Mouse (Mus musculus) hindbrain, postnatal 0 days (tissue): ENCODE data around the gene Stat2. TPM values are rescaled to one million over a fixed set of nuclear protein-coding genes. Genes with fewer than 3 reads are reported as not detected.

Experiments used
- ATAC-seq: fragments of 200-750 bp; cut with Nextera tagmentation; 2 replicates; pipeline ENCODE4 v1.8.0; 2017; ENCODE audit warnings: mild to moderate bottlenecking, moderate TSS enrichment, moderate library complexity
- DNase-seq: peaks from one replicate; pipeline ENCODE4 v3.0.0-alpha.2; 2015; ENCODE audit warnings: low spot score
- H3K27ac ChIP-seq: fragments of 300-500 bp; sonication (generic); 2 replicates; pipeline ENCODE4 v1.5.1; 2014; ENCODE audit warnings: mild to moderate bottlenecking
- H3K27me3 ChIP-seq: fragments of 300-500 bp; sonication (generic); 2 replicates; pipeline ENCODE4 v1.6.1; 2014; ENCODE audit warnings: low read length, mixed read lengths; ENCODE audit not compliant: insufficient read depth
- H3K36me3 ChIP-seq: fragments of 300-500 bp; sonication (generic); 2 replicates; pipeline ENCODE4 v1.6.1; 2014; ENCODE audit warnings: low read length, mixed read lengths; ENCODE audit not compliant: insufficient read depth
- H3K4me1 ChIP-seq: fragments of 300-500 bp; sonication (generic); 2 replicates; pipeline ENCODE4 v1.6.1; 2014; ENCODE audit warnings: antibody characterized with exemption, low read length, mixed read lengths; ENCODE audit not compliant: insufficient read depth
- H3K4me2 ChIP-seq: fragments of 300-500 bp; sonication (generic); 2 replicates; pipeline ENCODE4 v1.6.1; 2014; ENCODE audit warnings: low read depth, mild to moderate bottlenecking, low read length, moderate library complexity, mixed read lengths
- H3K4me3 ChIP-seq: fragments of 300-500 bp; sonication (generic); 2 replicates; pipeline ENCODE4 v1.5.1; 2014; ENCODE audit warnings: low read length
- H3K9ac ChIP-seq: fragments of 300-500 bp; sonication (generic); replicated peaks from 2 replicates; pipeline ENCODE4 v1.6.1; 2014; ENCODE audit warnings: mild to moderate bottlenecking, low read length, moderate library complexity, mixed read lengths
- H3K9me3 ChIP-seq: fragments of 300-500 bp; sonication (generic); 2 replicates; pipeline ENCODE4 v1.6.1; 2016; ENCODE audit warnings: low read length, mixed read lengths
- CTCF ChIP-seq: IDR thresholded peaks from 2 replicates; pipeline ENCODE4 v1.5.1; 2016; ENCODE audit warnings: antibody characterized with exemption, control low read depth, low read depth
- WGBS: fragments of 180-500 bp; shearing (Covaris S2); extraction: QIAGEN DNeasy Blood & Tissue Kit; methylation state at CpG from one replicate; pipeline ENCODE4 v1.1.7; 2014; 5-methylcytosine and 5-hydroxymethylcytosine counted together
- polyA plus RNA-seq: library from polyadenylated mRNA; unstranded; fragments of >200 nt; fragmentation: Nextera tagmentation; extraction: Ambion mirVana; gene quantifications from 2 replicates; pipeline ENCODE4 v1.2.1, GENCODE M21; 2015
- total RNA-seq: library from RNA; depleted of rRNA; stranded (reverse); fragments of >200 nt; gene quantifications from 2 replicates; pipeline ENCODE4 v1.2.3, GENCODE M21; 2014; rRNA removed

Gene Stat2
- total and polyA plus RNA-seq, 2 experiments from 2014 or later, result 8.5 to 9.7 TPM

- Histone ChIP-seq H3K27ac (peak within 1 kb of the TSS; percentile 95), H3K4me1 (peaks cover 10% of the 10 kb centered on the region; the same call in 1 of the 2 replicates), H3K4me3 (peak within 1 kb of the TSS; percentile 97), H3K9ac (peak within 1 kb of the TSS; percentile 87), H3K9me3 (no peaks in the 10 kb centered on the region), H3K27me3 (no peaks in the 10 kb centered on the region), H3K4me2 (peak within 1 kb of the TSS; percentile 92), H3K36me3 (no peaks in the 10 kb centered on the region)
- DNase-seq, result peak; percentile 98
- ATAC-seq, result peak; percentile 99
- TF ChIP-seq CTCF, result no peak
- WGBS, result 1% methylated on average over 61 of the region's 61 CpGs
Observed at GRCm38 (mm10) chr10:128337306-128338181, 67.2 kb downstream of the Stat2 start, which contains the start of gene Cs. Gene Cs, plus strand, starts transcription at chr10:128337734.

GRCm38 (mm10) chr10:128338415-128338814, 68.1 kb downstream of the Stat2 start:
- Histone ChIP-seq H3K27ac (peak overlapping the region; percentile 95), H3K36me3 (no peaks in the 10 kb centered on the region), H3K9ac (peak overlapping the region; percentile 87), H3K9me3 (no peaks in the 10 kb centered on the region), H3K4me2 (peak overlapping the region; percentile 92), H3K4me3 (peak overlapping the region; percentile 97), H3K27me3 (no peaks in the 10 kb centered on the region), H3K4me1 (peaks cover 10% of the 10 kb centered on the region; the same call in 1 of the 2 replicates)
- TF ChIP-seq CTCF, result no peak
- DNase-seq (no peak), ATAC-seq (no peak)
- 20% methylated on average over 5 of the region's 5 CpGs for WGBS

GRCm38 (mm10) chr10:128338948-128339347, 68.6 kb downstream of the Stat2 start:
- peak overlapping the region; percentile 97; the same call in 1 of the 2 replicates for H3K4me3 ChIP-seq
- no peaks in the 10 kb centered on the region for H3K27me3 ChIP-seq
- 52% methylated on average over 2 of the region's 2 CpGs for WGBS
- peaks cover 10% of the 10 kb centered on the region; the same call in 1 of the 2 replicates for H3K4me1 ChIP-seq
- no peak for TF ChIP-seq CTCF
- ATAC-seq (no peak), DNase-seq (no peak)
- H3K9me3 ChIP-seq, result no peaks in the 10 kb centered on the region
- H3K36me3 ChIP-seq, result no peaks in the 10 kb centered on the region
- no peak overlapping the region for H3K27ac ChIP-seq
- peak overlapping the region; percentile 92 for H3K4me2 ChIP-seq
- peak overlapping the region; percentile 87; the same call in 1 of the 2 replicates for H3K9ac ChIP-seq

GRCm38 (mm10) chr10:128340257-128340656, 69.9 kb downstream of the Stat2 start:
- 82% methylated on average over 2 of the region's 2 CpGs for WGBS
- Histone ChIP-seq H3K27me3 (no peaks in the 10 kb centered on the region), H3K4me2 (no peak overlapping the region), H3K9me3 (no peaks in the 10 kb centered on the region), H3K27ac (no peak overlapping the region), H3K36me3 (no peaks in the 10 kb centered on the region), H3K9ac (no peak overlapping the region), H3K4me3 (no peak overlapping the region), H3K4me1 (peaks cover 14% of the 10 kb centered on the region)
- ATAC-seq (no peak), DNase-seq (no peak)
- TF ChIP-seq CTCF, result peak; percentile 24; the same call in 1 of the 2 replicates

Other genes with a start within 250 kb of the Stat2 start
- gene Naca, start 235.0 kb upstream of the Stat2 start, total RNA-seq, result 295 and 315 TPM in 2 replicates
- 450 and 463 TPM in 2 replicates for gene Naca, start 235.0 kb upstream of the Stat2 start, polyA plus RNA-seq
- gene Ptges3, start 211.6 kb upstream of the Stat2 start, total RNA-seq, result 81.6 and 87.7 TPM in 2 replicates
- 417 and 428 TPM in 2 replicates for gene Ptges3, start 211.6 kb upstream of the Stat2 start, polyA plus RNA-seq
- gene Atp5b, start 187.3 kb upstream of the Stat2 start, total RNA-seq, result 6,623 and 6,768 TPM in 2 replicates
- gene Atp5b, start 187.3 kb upstream of the Stat2 start, polyA plus RNA-seq, result 2,401 and 2,438 TPM in 2 replicates
- 14.3 and 15.0 TPM in 2 replicates for gene Baz2a, start 179.0 kb upstream of the Stat2 start, total RNA-seq
- 10.2 and 10.6 TPM in 2 replicates for gene Baz2a, start 179.0 kb upstream of the Stat2 start, polyA plus RNA-seq
- 11.7 and 13.2 TPM in 2 replicates for gene Rbms2, start 90.3 kb upstream of the Stat2 start, total RNA-seq
- 7.3 and 8.9 TPM in 2 replicates for gene Rbms2, start 90.3 kb upstream of the Stat2 start, polyA plus RNA-seq
- gene Gls2, start 76.1 kb upstream of the Stat2 start, total RNA-seq, result 1.9 and 6.4 TPM in 2 replicates
- gene Gls2, start 76.1 kb upstream of the Stat2 start, polyA plus RNA-seq, result 1.7 and 2.4 TPM in 2 replicates
- gene Spryd4, start 58.8 kb upstream of the Stat2 start, total RNA-seq, result 25.8 and 29.6 TPM in 2 replicates
- 22.3 and 24.5 TPM in 2 replicates for gene Spryd4, start 58.8 kb upstream of the Stat2 start, polyA plus RNA-seq
- 0.21 and 0.25 TPM in 2 replicates for gene Mip, start 44.7 kb upstream of the Stat2 start, total RNA-seq
- gene Mip, start 44.7 kb upstream of the Stat2 start, polyA plus RNA-seq, result not detected in 2 replicates
- gene Timeless, start 38.5 kb upstream of the Stat2 start, total RNA-seq, result 13.0 and 15.6 TPM in 2 replicates
- gene Timeless, start 38.5 kb upstream of the Stat2 start, polyA plus RNA-seq, result 15.2 and 17.0 TPM in 2 replicates
- gene Apon, start 16.5 kb upstream of the Stat2 start, total RNA-seq, result not detected in 2 replicates
- gene Apon, start 16.5 kb upstream of the Stat2 start, polyA plus RNA-seq, result not detected in 2 replicates
- 0.50 TPM in 1 of 2 replicates, not detected in the other for gene Apof, start 1.9 kb upstream of the Stat2 start, total RNA-seq
- gene Apof, start 1.9 kb upstream of the Stat2 start, polyA plus RNA-seq, result 0.23 and 0.41 TPM in 2 replicates
- gene Il23a, start 28.2 kb downstream of the Stat2 start, total RNA-seq, result 0.50 TPM in 1 of 2 replicates, not detected in the other
- 0.35 and 0.73 TPM in 2 replicates for gene Il23a, start 28.2 kb downstream of the Stat2 start, polyA plus RNA-seq
- 21.2 and 25.2 TPM in 2 replicates for gene Pan2, start 32.8 kb downstream of the Stat2 start, total RNA-seq
- 14.3 and 16.4 TPM in 2 replicates for gene Pan2, start 32.8 kb downstream of the Stat2 start, polyA plus RNA-seq
- gene Cnpy2, start 51.9 kb downstream of the Stat2 start, total RNA-seq, result 42.9 and 73.3 TPM in 2 replicates
- 186 and 189 TPM in 2 replicates for gene Cnpy2, start 51.9 kb downstream of the Stat2 start, polyA plus RNA-seq
- gene Cs, start 67.2 kb downstream of the Stat2 start, total RNA-seq, result 274 and 311 TPM in 2 replicates
- gene Cs, start 67.2 kb downstream of the Stat2 start, polyA plus RNA-seq, result 262 and 285 TPM in 2 replicates
- gene Coq10a, start 98.4 kb downstream of the Stat2 start, total RNA-seq, result 26.9 and 42.1 TPM in 2 replicates
- 50.8 and 52.1 TPM in 2 replicates for gene Coq10a, start 98.4 kb downstream of the Stat2 start, polyA plus RNA-seq
- gene Ankrd52, start 106.6 kb downstream of the Stat2 start, total RNA-seq, result 38.8 and 39.5 TPM in 2 replicates
- gene Ankrd52, start 106.6 kb downstream of the Stat2 start, polyA plus RNA-seq, result 9.1 and 10.6 TPM in 2 replicates
- gene Slc39a5, start 130.7 kb downstream of the Stat2 start, total RNA-seq, result 0.58 and 2.3 TPM in 2 replicates
- gene Slc39a5, start 130.7 kb downstream of the Stat2 start, polyA plus RNA-seq, result 0.55 and 0.66 TPM in 2 replicates
- 73.9 and 98.9 TPM in 2 replicates for gene Nabp2, start 140.9 kb downstream of the Stat2 start, total RNA-seq
- gene Nabp2, start 140.9 kb downstream of the Stat2 start, polyA plus RNA-seq, result 135 and 140 TPM in 2 replicates
- 98.1 and 105 TPM in 2 replicates for gene Rnf41, start 141.1 kb downstream of the Stat2 start, total RNA-seq
- 75.8 and 76.3 TPM in 2 replicates for gene Rnf41, start 141.1 kb downstream of the Stat2 start, polyA plus RNA-seq
- 174 and 181 TPM in 2 replicates for gene Smarcc2, start 188.7 kb downstream of the Stat2 start, total RNA-seq
- 112 and 120 TPM in 2 replicates for gene Smarcc2, start 188.7 kb downstream of the Stat2 start, polyA plus RNA-seq
- gene Myl6, start 223.6 kb downstream of the Stat2 start, total RNA-seq, result 565 and 585 TPM in 2 replicates
- 1,081 and 1,089 TPM in 2 replicates for gene Myl6, start 223.6 kb downstream of the Stat2 start, polyA plus RNA-seq
- 27.1 and 34.6 TPM in 2 replicates for gene Myl6b, start 228.1 kb downstream of the Stat2 start, total RNA-seq
- gene Myl6b, start 228.1 kb downstream of the Stat2 start, polyA plus RNA-seq, result 4.2 and 4.9 TPM in 2 replicates